Mouse (Mus musculus): ENCODE results near the gene Lekr1. TPM values are rescaled to one million over a fixed set of nuclear protein-coding genes. Genes with fewer than 3 reads are reported as not detected.

Gene Lekr1
- polyA plus RNA-seq, 1 experiment, result 0.39 TPM

DNA sequence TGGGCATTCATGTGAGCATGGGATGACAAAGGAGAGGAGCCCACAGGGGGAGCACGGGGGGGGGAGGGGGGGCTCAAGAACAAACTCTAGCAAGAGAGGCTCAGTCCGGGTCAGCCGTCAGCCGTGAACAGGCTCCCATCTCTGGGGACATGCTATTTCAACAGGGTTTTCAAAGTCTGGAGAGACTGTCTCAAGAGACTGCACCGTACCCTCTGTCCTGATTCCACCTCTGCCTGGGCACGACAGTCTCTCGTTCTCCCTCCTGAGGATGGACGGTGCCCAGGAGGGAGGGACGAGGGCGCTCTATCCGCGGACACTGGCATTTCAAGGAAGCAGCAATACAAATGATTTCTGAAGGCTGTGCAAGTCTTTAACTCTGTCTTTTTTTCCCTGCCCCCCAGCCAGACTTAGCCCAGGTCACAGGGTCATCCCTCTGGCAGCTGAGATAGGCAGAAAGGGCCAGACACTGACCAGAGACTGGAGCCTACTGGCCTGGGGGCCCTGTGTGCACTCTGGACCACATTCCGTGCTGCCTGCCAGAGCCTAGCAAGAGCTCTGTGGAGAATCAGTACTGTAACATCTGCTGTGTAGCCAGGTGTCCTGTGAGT is 192.8 kb downstream of the Lekr1 start:
- no peak overlapping the region for H3ac ChIP-seq (ENCODE audit: control insufficient read depth, insufficient read length, low read depth)
- H3K79me3 ChIP-seq (ENCODE audit: low read depth), result no peaks in the 10 kb centered on the region
- TF ChIP-seq MYOD1 (IDR thresholded peaks at IDR 0.05; ENCODE audit: control insufficient read depth, insufficient read length, low read depth), result no peak
- no peak for TF ChIP-seq FOSL1 (IDR thresholded peaks at IDR 0.05; ENCODE audit: insufficient read depth, low read length, poor library complexity, severe bottlenecking)
- no peak for TF ChIP-seq CEBPB (IDR thresholded peaks at IDR 0.05; ENCODE audit: low read depth)
- TF ChIP-seq CTCF (IDR thresholded peaks at IDR 0.05; ENCODE audit: control insufficient read depth, insufficient read depth, insufficient read length), result no peak
- TF ChIP-seq MYOG (IDR thresholded peaks at IDR 0.05; ENCODE audit: control insufficient read depth, extremely low read depth, insufficient read length), result no peak
- TF ChIP-seq MAX (IDR thresholded peaks at IDR 0.05), result no peak
- H3K4me3 ChIP-seq (ENCODE audit: insufficient read depth, poor library complexity, severe bottlenecking), result no peak overlapping the region
- H3K79me2 ChIP-seq (ENCODE audit: control insufficient read depth, insufficient read depth), result no peaks in the 10 kb centered on the region
- H3K36me3 ChIP-seq (ENCODE audit: control insufficient read depth, insufficient read depth), result no peaks in the 10 kb centered on the region
- no peaks in the 10 kb centered on the region for H3K27me3 ChIP-seq (ENCODE audit: control insufficient read depth, insufficient read depth, insufficient read length)

DNA sequence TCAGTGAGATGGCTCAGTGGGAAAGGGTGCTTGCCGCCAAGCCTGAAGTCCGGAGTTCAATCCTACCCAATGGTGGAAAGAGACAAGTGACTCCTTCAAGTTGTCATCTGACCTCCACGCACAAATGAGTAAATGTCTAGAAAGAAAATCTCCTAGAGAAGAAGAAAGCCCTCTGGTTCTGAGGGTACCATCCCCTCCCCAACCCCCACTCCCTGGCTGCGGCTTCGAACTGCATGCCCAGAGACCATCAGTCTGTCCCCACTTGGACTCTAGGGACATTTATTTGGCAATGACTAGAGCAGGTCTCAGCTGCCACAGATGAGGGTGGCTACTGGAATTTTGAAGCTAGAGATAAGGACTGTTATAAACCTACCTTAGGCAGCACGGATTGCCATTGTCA is 193.7 kb downstream of the Lekr1 start:
- H3K27me3 ChIP-seq (ENCODE audit: control insufficient read depth, insufficient read depth, insufficient read length), result no peaks in the 10 kb centered on the region
- no peak for TF ChIP-seq MAX (IDR thresholded peaks at IDR 0.05)
- TF ChIP-seq USF1 (IDR thresholded peaks at IDR 0.05; ENCODE audit: low read depth), result no peak
- TF ChIP-seq MYOD1 (IDR thresholded peaks at IDR 0.05; ENCODE audit: control insufficient read depth, insufficient read length, low read depth), result no peak
- no peak for TF ChIP-seq FOSL1 (IDR thresholded peaks at IDR 0.05; ENCODE audit: insufficient read depth, low read length, poor library complexity, severe bottlenecking)
- TF ChIP-seq CTCF (IDR thresholded peaks at IDR 0.05; ENCODE audit: control insufficient read depth, insufficient read depth, insufficient read length), result no peak
- TF ChIP-seq CEBPB (IDR thresholded peaks at IDR 0.05; ENCODE audit: low read depth), result no peak
- no peak for TF ChIP-seq MYOG (IDR thresholded peaks at IDR 0.05; ENCODE audit: control insufficient read depth, extremely low read depth, insufficient read length)
- H3K36me3 ChIP-seq (ENCODE audit: control insufficient read depth, insufficient read depth), result no peaks in the 10 kb centered on the region
- H3K4me3 ChIP-seq (ENCODE audit: insufficient read depth, poor library complexity, severe bottlenecking), result no peak overlapping the region
- no peak overlapping the region for H3ac ChIP-seq (ENCODE audit: control insufficient read depth, insufficient read length, low read depth)
- no peaks in the 10 kb centered on the region for H3K79me3 ChIP-seq (ENCODE audit: low read depth)
- no peaks in the 10 kb centered on the region for H3K79me2 ChIP-seq (ENCODE audit: control insufficient read depth, insufficient read depth)

DNA sequence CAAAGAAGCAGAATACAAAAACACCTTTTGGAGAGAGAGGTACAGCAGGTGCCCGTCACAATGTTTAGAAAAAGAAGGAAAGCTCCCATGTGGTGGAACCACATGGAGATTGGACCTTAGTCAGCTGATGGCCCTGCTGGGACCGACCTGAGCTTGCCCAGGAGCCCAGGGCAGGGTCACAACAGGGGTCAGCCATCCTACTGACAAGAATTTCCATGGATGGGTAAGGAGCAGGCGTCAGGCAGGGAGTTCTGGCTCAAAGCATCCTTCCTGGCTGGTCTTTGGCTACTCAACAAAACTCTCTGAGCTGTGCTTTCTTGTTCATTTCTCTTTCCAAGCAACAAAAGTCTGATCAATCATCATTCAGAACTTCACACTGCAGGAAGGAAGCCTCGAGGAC is 194.9 kb downstream of the Lekr1 start:
- Histone ChIP-seq H3K4me3 (ENCODE audit: insufficient read depth, poor library complexity, severe bottlenecking) (no peak overlapping the region), H3K27me3 (ENCODE audit: control insufficient read depth, insufficient read depth, insufficient read length) (no peaks in the 10 kb centered on the region), H3ac (ENCODE audit: control insufficient read depth, insufficient read length, low read depth) (no peak overlapping the region), H3K79me3 (ENCODE audit: low read depth) (no peaks in the 10 kb centered on the region), H3K36me3 (ENCODE audit: control insufficient read depth, insufficient read depth) (no peaks in the 10 kb centered on the region), H3K79me2 (ENCODE audit: control insufficient read depth, insufficient read depth) (no peaks in the 10 kb centered on the region)
- TF ChIP-seq CEBPB (IDR thresholded peaks at IDR 0.05; ENCODE audit: low read depth) (no peak), CTCF (IDR thresholded peaks at IDR 0.05; ENCODE audit: control insufficient read depth, insufficient read depth, insufficient read length) (no peak)

DNA sequence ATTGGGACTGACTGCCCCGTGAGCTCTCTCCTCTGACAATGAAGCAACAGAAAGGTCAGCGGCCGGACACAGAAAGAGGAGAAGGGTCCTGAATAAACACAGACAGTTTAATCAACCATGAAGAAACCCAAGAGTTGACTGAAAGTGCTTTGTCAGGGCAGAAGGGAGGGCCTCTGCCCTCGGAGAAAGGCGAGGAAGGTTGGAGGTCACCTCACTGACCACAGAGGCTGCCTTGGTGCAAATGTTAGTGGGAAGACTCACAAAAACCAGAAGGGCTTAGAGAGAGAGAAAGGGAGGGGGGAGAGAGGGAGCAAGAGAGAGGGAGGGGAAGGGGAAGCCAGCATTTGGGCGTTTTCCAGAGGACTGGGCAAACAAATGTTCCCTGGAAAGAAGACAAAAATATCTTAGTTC is 195.4 kb downstream of the Lekr1 start:
- Histone ChIP-seq H3K79me2 (ENCODE audit: control insufficient read depth, insufficient read depth) (no peaks in the 10 kb centered on the region), H3K36me3 (ENCODE audit: control insufficient read depth, insufficient read depth) (no peaks in the 10 kb centered on the region), H3K79me3 (ENCODE audit: low read depth) (no peaks in the 10 kb centered on the region), H3K4me3 (ENCODE audit: insufficient read depth, poor library complexity, severe bottlenecking) (no peak overlapping the region), H3ac (ENCODE audit: control insufficient read depth, insufficient read length, low read depth) (no peak overlapping the region), H3K27me3 (ENCODE audit: control insufficient read depth, insufficient read depth, insufficient read length) (no peaks in the 10 kb centered on the region)
- TF ChIP-seq MYOG (IDR thresholded peaks at IDR 0.05; ENCODE audit: control insufficient read depth, extremely low read depth, insufficient read length), result no peak
- no peak for TF ChIP-seq CTCF (IDR thresholded peaks at IDR 0.05; ENCODE audit: control insufficient read depth, insufficient read depth, insufficient read length)
- TF ChIP-seq USF1 (IDR thresholded peaks at IDR 0.05; ENCODE audit: low read depth), result no peak
- no peak for TF ChIP-seq MYOD1 (IDR thresholded peaks at IDR 0.05; ENCODE audit: control insufficient read depth, insufficient read length, low read depth)
- TF ChIP-seq FOSL1 (IDR thresholded peaks at IDR 0.05; ENCODE audit: insufficient read depth, low read length, poor library complexity, severe bottlenecking), result no peak
- no peak for TF ChIP-seq MAX (IDR thresholded peaks at IDR 0.05)
- no peak for TF ChIP-seq CEBPB (IDR thresholded peaks at IDR 0.05; ENCODE audit: low read depth)

DNA sequence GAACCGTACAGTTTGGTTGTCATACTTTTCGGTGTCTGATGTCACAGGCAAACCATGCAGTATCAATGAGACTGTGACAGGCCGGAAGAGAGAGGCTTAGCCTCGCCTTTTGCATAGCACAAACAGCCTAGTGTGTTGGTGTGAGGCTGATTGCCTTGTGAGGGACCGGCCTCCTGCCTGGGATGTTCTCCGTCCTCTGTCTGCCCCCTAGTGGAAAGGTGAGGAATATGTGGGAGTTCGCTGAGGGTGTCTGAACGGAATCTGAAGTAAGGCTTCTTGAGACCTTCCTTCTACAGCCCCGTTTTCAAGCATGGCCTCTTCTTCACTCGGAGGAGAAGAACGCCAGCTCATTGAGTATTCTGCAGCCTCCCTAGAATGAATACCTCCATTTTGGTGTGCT is 197.3 kb downstream of the Lekr1 start:
- Histone ChIP-seq H3K4me3 (ENCODE audit: insufficient read depth, poor library complexity, severe bottlenecking) (no peak overlapping the region), H3K27me3 (ENCODE audit: control insufficient read depth, insufficient read depth, insufficient read length) (no peaks in the 10 kb centered on the region), H3ac (ENCODE audit: control insufficient read depth, insufficient read length, low read depth) (no peak overlapping the region), H3K79me3 (ENCODE audit: low read depth) (no peaks in the 10 kb centered on the region), H3K36me3 (ENCODE audit: control insufficient read depth, insufficient read depth) (no peaks in the 10 kb centered on the region), H3K79me2 (ENCODE audit: control insufficient read depth, insufficient read depth) (no peaks in the 10 kb centered on the region)
- TF ChIP-seq CEBPB (IDR thresholded peaks at IDR 0.05; ENCODE audit: low read depth) (no peak), CTCF (IDR thresholded peaks at IDR 0.05; ENCODE audit: control insufficient read depth, insufficient read depth, insufficient read length) (peak; percentile 74)

DNA sequence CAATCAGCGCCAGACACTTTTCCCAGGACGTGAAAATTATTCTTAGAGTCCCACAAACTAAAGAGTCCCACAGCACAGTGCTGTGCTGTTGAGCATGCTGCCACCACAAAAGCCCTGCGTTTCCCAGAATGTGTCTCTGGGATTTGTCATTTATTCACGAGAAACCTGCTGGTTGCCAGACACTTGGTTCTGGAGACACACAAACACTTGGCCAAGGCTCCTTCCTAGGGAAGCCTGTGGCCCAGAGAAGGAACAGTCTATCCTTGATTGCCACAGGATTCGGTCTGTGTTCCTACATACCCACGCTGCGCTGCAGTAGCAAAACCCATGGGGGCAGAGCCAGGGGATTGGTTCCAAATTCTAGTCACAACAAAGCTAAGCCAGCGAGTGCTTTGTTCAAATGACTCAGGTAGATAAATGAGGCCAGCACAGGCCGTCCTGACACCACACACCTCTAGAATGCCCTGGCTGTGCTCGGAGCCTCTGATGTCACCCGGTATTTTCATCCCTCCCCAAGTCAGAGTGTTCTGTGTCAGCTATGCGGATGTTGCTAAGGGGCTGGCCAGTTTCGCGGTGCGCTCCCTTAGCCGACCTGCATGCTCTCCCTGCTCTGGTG is 197.8 kb downstream of the Lekr1 start:
- no peaks in the 10 kb centered on the region for H3K27me3 ChIP-seq (ENCODE audit: control insufficient read depth, insufficient read depth, insufficient read length)
- no peaks in the 10 kb centered on the region for H3K36me3 ChIP-seq (ENCODE audit: control insufficient read depth, insufficient read depth)
- no peak overlapping the region for H3ac ChIP-seq (ENCODE audit: control insufficient read depth, insufficient read length, low read depth)
- no peak overlapping the region for H3K4me3 ChIP-seq (ENCODE audit: insufficient read depth, poor library complexity, severe bottlenecking)
- H3K79me3 ChIP-seq (ENCODE audit: low read depth), result no peaks in the 10 kb centered on the region
- TF ChIP-seq CTCF (IDR thresholded peaks at IDR 0.05; ENCODE audit: control insufficient read depth, insufficient read depth, insufficient read length) (no peak), MYOD1 (IDR thresholded peaks at IDR 0.05; ENCODE audit: control insufficient read depth, insufficient read length, low read depth) (no peak), USF1 (IDR thresholded peaks at IDR 0.05; ENCODE audit: low read depth) (no peak), MAX (IDR thresholded peaks at IDR 0.05) (no peak), CEBPB (IDR thresholded peaks at IDR 0.05; ENCODE audit: low read depth) (no peak)
- H3K79me2 ChIP-seq (ENCODE audit: control insufficient read depth, insufficient read depth), result no peaks in the 10 kb centered on the region

Measured in C2C12 (cell line).